Mouse (Mus musculus): ENCODE measurements around the gene Snx21.

DNA sequence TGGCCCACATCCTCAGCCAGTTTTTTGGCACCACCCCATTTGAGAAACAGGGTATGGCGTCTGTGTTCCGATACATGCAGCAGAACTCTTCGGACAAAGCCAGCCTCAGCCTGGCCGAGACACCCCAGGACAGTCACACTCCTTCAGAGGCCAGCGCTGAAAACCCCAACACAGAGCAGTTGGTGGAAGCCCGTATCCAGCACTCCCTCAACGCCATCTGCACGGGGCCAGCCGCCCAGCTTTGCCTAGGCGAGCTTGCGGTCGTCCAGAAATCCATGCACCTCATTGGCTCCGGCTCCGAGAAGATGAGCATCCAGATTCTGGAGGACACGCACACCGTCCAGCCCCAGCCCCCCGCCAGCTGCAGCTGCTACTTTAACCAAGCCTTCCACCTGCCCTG, 39.9 kb downstream of the Snx21 start:
- TF ChIP-seq GATA1 (IDR thresholded peaks at IDR 0.05; ENCODE audit: low read length) = no peak
- no peak for TF ChIP-seq TAL1 (IDR thresholded peaks at IDR 0.05; ENCODE audit: low read length)

Data from erythroblast, embryonic 14.5 days (primary cell).